Comparison of ENCODE assay signal across 16 mouse cellular contexts in the genomic region with DNA sequence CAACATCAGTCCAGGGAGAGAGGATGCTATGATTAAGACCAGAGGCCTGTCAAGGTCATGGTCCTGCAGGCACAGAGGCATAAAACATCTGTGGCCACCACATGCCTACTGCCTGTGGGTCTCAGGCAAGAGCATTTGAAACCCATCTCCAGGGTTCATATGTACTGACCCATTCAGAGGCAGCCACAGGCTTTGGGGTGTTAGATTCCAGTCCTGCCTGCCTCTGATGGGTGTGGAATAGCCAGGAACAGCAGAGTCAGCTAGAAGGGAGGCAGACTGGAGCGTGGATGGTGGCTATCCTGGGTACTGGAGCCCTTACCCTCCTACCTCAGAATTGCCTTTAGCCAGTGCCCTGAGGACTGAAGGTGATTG.
A peak's percentile ranks its signal among the peaks of the same experiment; 100 is the strongest.
DNase-seq lines count a peak whose midpoint lies in the region; ATAC-seq and TF ChIP-seq lines count a peak whose summit lies in the region.
"Had no signal": no experiment of that assay in that cellular context is flagged by ENCODE, and none has a peak within 500 bp of the region (broad histone marks: within the 10 kb centered on the region; RNA-seq: fewer than 3 reads in every experiment).

No protein-coding gene starts in this region.

- no peak for TF ChIP-seq CTCF in gastrocnemius, adult 2 months (IDR thresholded peaks at IDR 0.05)
- no peak for TF ChIP-seq CTCF in kidney, postnatal 0 days (IDR thresholded peaks at IDR 0.05; ENCODE audit: low read depth)

- H3K4me1 ChIP-seq in kidney, postnatal 0 days (replicated peaks; ENCODE audit: insufficient read depth, low read length) = no peaks in the 10 kb centered on the region
- no peaks in the 10 kb centered on the region for H3K4me1 ChIP-seq in embryonic facial prominence, embryonic 14.5 days (ENCODE audit: control insufficient read depth, insufficient read depth, low read length)
- H3K4me1 ChIP-seq in midbrain, embryonic 13.5 days (replicated peaks) = peaks cover 32% of the 10 kb centered on the region
- H3K4me1 ChIP-seq: intestine, embryonic 15.5 days had no signal

- peak; percentile 4 for DNase-seq in gastrocnemius, adult 2 months
- no peak for DNase-seq in gastrocnemius, postnatal 4 days (ENCODE audit: low spot score in 2 of 2)
- peak; percentile 63 for DNase-seq in kidney, postnatal 0 days (ENCODE audit: low spot score)
- no peak for DNase-seq in kidney, adult 18-20 months
- DNase-seq in embryonic facial prominence, embryonic 14.5 days (ENCODE audit: low spot score) = no peak
- DNase-seq in ovary, postnatal 10 days (ENCODE audit: low spot score) = no peak
- no peak for DNase-seq in urinary bladder, postnatal 25 days (ENCODE audit: low spot score)
- DNase-seq: adrenal gland, postnatal 10 days; cerebellum, adult 11 months; gastrocnemius, postnatal 14 days; kidney, postnatal 25 days; lung, embryonic 14.5 days had no signal

- ATAC-seq in kidney, postnatal 0 days (replicated peaks; ENCODE audit: low FRiP score, low read depth) = peak; percentile 33
- no peak for ATAC-seq in embryonic facial prominence, embryonic 14.5 days (ENCODE audit: low read depth)
- no peak for ATAC-seq in midbrain, embryonic 13.5 days
- ATAC-seq: intestine, embryonic 15.5 days had no signal

- H3K36me3 ChIP-seq in kidney, postnatal 0 days (ENCODE audit: insufficient read depth, low read length) = no peaks in the 10 kb centered on the region
- H3K36me3 ChIP-seq in embryonic facial prominence, embryonic 14.5 days (ENCODE audit: control insufficient read depth, insufficient read depth, low read length) = no peaks in the 10 kb centered on the region
- no peaks in the 10 kb centered on the region for H3K36me3 ChIP-seq in midbrain, embryonic 13.5 days
- H3K36me3 ChIP-seq: intestine, embryonic 15.5 days had no signal

- no peak overlapping the region for H3K4me3 ChIP-seq in gastrocnemius, adult 2 months
- no peak overlapping the region for H3K4me3 ChIP-seq in kidney, postnatal 0 days (replicated peaks; ENCODE audit: low read depth, low read length)
- H3K4me3 ChIP-seq in embryonic facial prominence, embryonic 14.5 days (ENCODE audit: low read depth, low read length) = no peak overlapping the region
- no peak overlapping the region for H3K4me3 ChIP-seq in midbrain, embryonic 13.5 days (replicated peaks)
- H3K4me3 ChIP-seq: intestine, embryonic 15.5 days had no signal

- no peaks in the 10 kb centered on the region for H3K27me3 ChIP-seq in kidney, postnatal 0 days (ENCODE audit: insufficient read depth, low read length)
- H3K27me3 ChIP-seq in embryonic facial prominence, embryonic 14.5 days (replicated peaks; ENCODE audit: control insufficient read depth, insufficient read depth, low read length) = no peaks in the 10 kb centered on the region
- no peaks in the 10 kb centered on the region for H3K27me3 ChIP-seq in midbrain, embryonic 13.5 days
- H3K27me3 ChIP-seq: intestine, embryonic 15.5 days had no signal

- intact Hi-C loops in gastrocnemius, adult 2 months (cut with DNase I) = no loop called here

- no peak overlapping the region for H3K9ac ChIP-seq in kidney, postnatal 0 days (ENCODE audit: low read depth, low read length)
- 0 out of 2 replicates have a peak overlapping the region, but pooled peaks have one; percentile 1 for H3K9ac ChIP-seq in embryonic facial prominence, embryonic 14.5 days (ENCODE audit: low read depth, low read length)
- no peak overlapping the region for H3K9ac ChIP-seq in midbrain, embryonic 13.5 days (replicated peaks)
- H3K9ac ChIP-seq: intestine, embryonic 15.5 days; lung, embryonic 14.5 days had no signal

- H3K4me2 ChIP-seq in kidney, postnatal 0 days (ENCODE audit: low read length) = no peak overlapping the region
- no peak overlapping the region for H3K4me2 ChIP-seq in embryonic facial prominence, embryonic 14.5 days (ENCODE audit: low read depth, low read length)
- no peak overlapping the region for H3K4me2 ChIP-seq in midbrain, embryonic 13.5 days (replicated peaks)
- H3K4me2 ChIP-seq: intestine, embryonic 15.5 days; liver, embryonic 11.5 days; lung, embryonic 14.5 days had no signal

- no peaks in the 10 kb centered on the region for H3K9me3 ChIP-seq in kidney, postnatal 0 days (replicated peaks; ENCODE audit: low read length)
- no peaks in the 10 kb centered on the region for H3K9me3 ChIP-seq in embryonic facial prominence, embryonic 14.5 days (ENCODE audit: control insufficient read depth, low read length)
- no peaks in the 10 kb centered on the region for H3K9me3 ChIP-seq in midbrain, embryonic 13.5 days
- H3K9me3 ChIP-seq: intestine, embryonic 15.5 days had no signal

- WGBS in kidney, postnatal 0 days = 52% methylated on average over 1 of the region's 1 CpGs
- 53% methylated on average over 1 of the region's 1 CpGs for WGBS in embryonic facial prominence, embryonic 14.5 days
- 73% methylated on average over 1 of the region's 1 CpGs for WGBS in midbrain, embryonic 13.5 days

- no peak overlapping the region for H3K27ac ChIP-seq in gastrocnemius, adult 2 months
- no peak overlapping the region for H3K27ac ChIP-seq in kidney, postnatal 0 days
- H3K27ac ChIP-seq in embryonic facial prominence, embryonic 14.5 days (replicated peaks; ENCODE audit: low read depth, low read length) = no peak overlapping the region; the same call in 1 of the 2 replicates
- peak overlapping the region; percentile 19; the same call in 1 of the 2 replicates for H3K27ac ChIP-seq in midbrain, embryonic 13.5 days
- H3K27ac ChIP-seq: intestine, embryonic 15.5 days; macrophage had no signal

Comparison
In these comparisons a context has a peak if more than half of its experiments do, and no peak if none do; other contexts are left out.
1. DNase-seq: peak in gastrocnemius, adult 2 months (single experiment) and kidney, postnatal 0 days (single experiment); none in gastrocnemius, postnatal 4 days (0 of 2), kidney, adult 18-20 months (single experiment), embryonic facial prominence, embryonic 14.5 days (single experiment), ovary, postnatal 10 days (single experiment) and urinary bladder, postnatal 25 days (single experiment).